Mouse (Mus musculus): ENCODE measurements around the gene Snd1. TPM values are rescaled to one million over a fixed set of nuclear protein-coding genes. Genes with fewer than 3 reads are reported as not detected.
"Not testable (repeated sequence)": the region's sequence is repeated elsewhere in the genome, so short reads cannot be mapped to it uniquely, and the experiment has no call there.

The Snd1 gene
- polyA plus RNA-seq, 1 experiment from 2014 or later: 104 TPM

GRCm38 (mm10) chr6:28517050-28517449, 42.1 kb downstream of the Snd1 start:
- no peak overlapping the region for H3K9ac ChIP-seq (ENCODE audit: low read length)
- H3K4me2 ChIP-seq (ENCODE audit: low read depth, low read length, severe bottlenecking): no peak overlapping the region
- no peaks in the 10 kb centered on the region for H3K4me1 ChIP-seq (replicated peaks; ENCODE audit: control insufficient read depth, insufficient read depth, low read length)
- H3K27me3 ChIP-seq (ENCODE audit: control insufficient read depth, insufficient read depth, low read length): no peaks in the 10 kb centered on the region
- no peaks in the 10 kb centered on the region for H3K36me3 ChIP-seq (ENCODE audit: control insufficient read depth, insufficient read depth, low read length)
- H3K27ac ChIP-seq (ENCODE audit: low read depth, low read length): no peak overlapping the region
- ATAC-seq (replicated peaks; ENCODE audit: low FRiP score): no peak
- no peak for DNase-seq (ENCODE audit: low spot score)
- H3K9me3 ChIP-seq (ENCODE audit: control insufficient read depth, low read length): no peaks in the 10 kb centered on the region
- no peak overlapping the region for H3K4me3 ChIP-seq (ENCODE audit: low read depth, low read length)
- WGBS: 89% methylated on average over 1 of the region's 1 CpGs

GRCm38 (mm10) chr6:28519426-28519825, 44.5 kb downstream of the Snd1 start:
- H3K4me1 ChIP-seq (replicated peaks; ENCODE audit: control insufficient read depth, insufficient read depth, low read length): no peaks in the 10 kb centered on the region
- no peak for DNase-seq (ENCODE audit: low spot score)
- no peak overlapping the region for H3K4me3 ChIP-seq (ENCODE audit: low read depth, low read length)
- no peak overlapping the region for H3K27ac ChIP-seq (ENCODE audit: low read depth, low read length)
- 96% methylated on average over 8 of the region's 8 CpGs for WGBS
- H3K36me3 ChIP-seq (ENCODE audit: control insufficient read depth, insufficient read depth, low read length): no peaks in the 10 kb centered on the region
- H3K27me3 ChIP-seq (ENCODE audit: control insufficient read depth, insufficient read depth, low read length): no peaks in the 10 kb centered on the region
- no peak overlapping the region for H3K9ac ChIP-seq (ENCODE audit: low read length)
- no peaks in the 10 kb centered on the region for H3K9me3 ChIP-seq (ENCODE audit: control insufficient read depth, low read length)
- H3K4me2 ChIP-seq (ENCODE audit: low read depth, low read length, severe bottlenecking): no peak overlapping the region
- no peak for ATAC-seq (replicated peaks; ENCODE audit: low FRiP score)

- H3K9me3 ChIP-seq (ENCODE audit: control insufficient read depth, low read length); H3K27me3 ChIP-seq (ENCODE audit: control insufficient read depth, insufficient read depth, low read length); H3K27ac ChIP-seq (ENCODE audit: low read depth, low read length); H3K9ac ChIP-seq (ENCODE audit: low read length); ATAC-seq (replicated peaks; ENCODE audit: low FRiP score); H3K4me2 ChIP-seq (ENCODE audit: low read depth, low read length, severe bottlenecking); DNase-seq (ENCODE audit: low spot score); H3K4me3 ChIP-seq (ENCODE audit: low read depth, low read length); H3K36me3 ChIP-seq (ENCODE audit: control insufficient read depth, insufficient read depth, low read length); H3K4me1 ChIP-seq (replicated peaks; ENCODE audit: control insufficient read depth, insufficient read depth, low read length): not testable (repeated sequence)
- WGBS: 83% methylated on average over 5 of the region's 5 CpGs
Observed at GRCm38 (mm10) chr6:28520787-28521186, 45.8 kb downstream of the Snd1 start.

GRCm38 (mm10) chr6:28521416-28521815, 46.5 kb downstream of the Snd1 start:
- 86% methylated on average over 1 of the region's 1 CpGs for WGBS
- DNase-seq (ENCODE audit: low spot score): no peak
- no peaks in the 10 kb centered on the region for H3K9me3 ChIP-seq (ENCODE audit: control insufficient read depth, low read length)
- H3K4me3 ChIP-seq (ENCODE audit: low read depth, low read length): no peak overlapping the region
- H3K4me1 ChIP-seq (replicated peaks; ENCODE audit: control insufficient read depth, insufficient read depth, low read length): no peaks in the 10 kb centered on the region
- H3K9ac ChIP-seq (ENCODE audit: low read length): no peak overlapping the region
- no peaks in the 10 kb centered on the region for H3K27me3 ChIP-seq (ENCODE audit: control insufficient read depth, insufficient read depth, low read length)
- H3K36me3 ChIP-seq (ENCODE audit: control insufficient read depth, insufficient read depth, low read length): no peaks in the 10 kb centered on the region; the same call in 1 of the 2 replicates
- ATAC-seq (replicated peaks; ENCODE audit: low FRiP score): no peak
- no peak overlapping the region for H3K4me2 ChIP-seq (ENCODE audit: low read depth, low read length, severe bottlenecking)
- H3K27ac ChIP-seq (ENCODE audit: low read depth, low read length): no peak overlapping the region

- Histone ChIP-seq H3K27me3 (ENCODE audit: control insufficient read depth, insufficient read depth, low read length) (no peaks in the 10 kb centered on the region), H3K9ac (ENCODE audit: low read length) (no peak overlapping the region), H3K4me2 (ENCODE audit: low read depth, low read length, severe bottlenecking) (no peak overlapping the region), H3K9me3 (ENCODE audit: control insufficient read depth, low read length) (no peaks in the 10 kb centered on the region), H3K27ac (ENCODE audit: low read depth, low read length) (no peak overlapping the region), H3K4me1 (replicated peaks; ENCODE audit: control insufficient read depth, insufficient read depth, low read length) (no peaks in the 10 kb centered on the region), H3K4me3 (ENCODE audit: low read depth, low read length) (no peak overlapping the region), H3K36me3 (ENCODE audit: control insufficient read depth, insufficient read depth, low read length) (no peaks in the 10 kb centered on the region; the same call in 1 of the 2 replicates)
- ATAC-seq (replicated peaks; ENCODE audit: low FRiP score): no peak
- DNase-seq (ENCODE audit: low spot score): no peak
- WGBS: 66% methylated on average over 2 of the region's 2 CpGs
Observed at GRCm38 (mm10) chr6:28525589-28525988, 50.6 kb downstream of the Snd1 start.

- no peaks in the 10 kb centered on the region for H3K9me3 ChIP-seq (ENCODE audit: control insufficient read depth, low read length)
- no peak overlapping the region for H3K4me3 ChIP-seq (ENCODE audit: low read depth, low read length)
- DNase-seq (ENCODE audit: low spot score): no peak
- H3K4me2 ChIP-seq (ENCODE audit: low read depth, low read length, severe bottlenecking): no peak overlapping the region
- H3K4me1 ChIP-seq (replicated peaks; ENCODE audit: control insufficient read depth, insufficient read depth, low read length): no peaks in the 10 kb centered on the region
- H3K9ac ChIP-seq (ENCODE audit: low read length): no peak overlapping the region
- no peaks in the 10 kb centered on the region; the same call in 1 of the 2 replicates for H3K36me3 ChIP-seq (ENCODE audit: control insufficient read depth, insufficient read depth, low read length)
- WGBS: 96% methylated on average over 10 of the region's 10 CpGs
- no peaks in the 10 kb centered on the region for H3K27me3 ChIP-seq (ENCODE audit: control insufficient read depth, insufficient read depth, low read length)
- no peak overlapping the region for H3K27ac ChIP-seq (ENCODE audit: low read depth, low read length)
- ATAC-seq (replicated peaks; ENCODE audit: low FRiP score): no peak
Observed at GRCm38 (mm10) chr6:28527459-28527858, 52.5 kb downstream of the Snd1 start.

GRCm38 (mm10) chr6:28528208-28528607, 53.3 kb downstream of the Snd1 start:
- H3K27me3 ChIP-seq (ENCODE audit: control insufficient read depth, insufficient read depth, low read length): no peaks in the 10 kb centered on the region
- no peak overlapping the region for H3K4me2 ChIP-seq (ENCODE audit: low read depth, low read length, severe bottlenecking)
- no peak overlapping the region for H3K4me3 ChIP-seq (ENCODE audit: low read depth, low read length)
- H3K4me1 ChIP-seq (replicated peaks; ENCODE audit: control insufficient read depth, insufficient read depth, low read length): no peaks in the 10 kb centered on the region
- H3K36me3 ChIP-seq (ENCODE audit: control insufficient read depth, insufficient read depth, low read length): no peaks in the 10 kb centered on the region; the same call in 1 of the 2 replicates
- H3K9ac ChIP-seq (ENCODE audit: low read length): no peak overlapping the region
- H3K27ac ChIP-seq (ENCODE audit: low read depth, low read length): no peak overlapping the region
- 91% methylated on average over 6 of the region's 6 CpGs for WGBS
- ATAC-seq (replicated peaks; ENCODE audit: low FRiP score) (no peak), DNase-seq (ENCODE audit: low spot score) (no peak)
- no peaks in the 10 kb centered on the region for H3K9me3 ChIP-seq (ENCODE audit: control insufficient read depth, low read length)

GRCm38 (mm10) chr6:28536464-28536863, 61.5 kb downstream of the Snd1 start:
- no peak overlapping the region for H3K9ac ChIP-seq (ENCODE audit: low read length)
- no peak for DNase-seq (ENCODE audit: low spot score)
- ATAC-seq (replicated peaks; ENCODE audit: low FRiP score): no peak
- 94% methylated on average over 5 of the region's 5 CpGs for WGBS
- no peaks in the 10 kb centered on the region for H3K4me1 ChIP-seq (replicated peaks; ENCODE audit: control insufficient read depth, insufficient read depth, low read length)
- no peaks in the 10 kb centered on the region for H3K9me3 ChIP-seq (ENCODE audit: control insufficient read depth, low read length)
- H3K27ac ChIP-seq (ENCODE audit: low read depth, low read length): no peak overlapping the region
- H3K36me3 ChIP-seq (ENCODE audit: control insufficient read depth, insufficient read depth, low read length): no peaks in the 10 kb centered on the region
- no peaks in the 10 kb centered on the region for H3K27me3 ChIP-seq (ENCODE audit: control insufficient read depth, insufficient read depth, low read length)
- H3K4me2 ChIP-seq (ENCODE audit: low read depth, low read length, severe bottlenecking): no peak overlapping the region
- H3K4me3 ChIP-seq (ENCODE audit: low read depth, low read length): no peak overlapping the region

GRCm38 (mm10) chr6:28537851-28538527, 63.0 kb downstream of the Snd1 start:
- no peak for ATAC-seq (replicated peaks; ENCODE audit: low FRiP score)

More at GRCm38 (mm10) chr6:28537851-28538527, 63.0 kb downstream of the Snd1 start:
- no peak overlapping the region for H3K27ac ChIP-seq (ENCODE audit: low read depth, low read length)
- no peaks in the 10 kb centered on the region for H3K9me3 ChIP-seq (ENCODE audit: control insufficient read depth, low read length)
- no peaks in the 10 kb centered on the region for H3K27me3 ChIP-seq (ENCODE audit: control insufficient read depth, insufficient read depth, low read length)
- WGBS: 79% methylated on average over 10 of the region's 10 CpGs
- H3K4me1 ChIP-seq (replicated peaks; ENCODE audit: control insufficient read depth, insufficient read depth, low read length): no peaks in the 10 kb centered on the region
- no peaks in the 10 kb centered on the region for H3K36me3 ChIP-seq (ENCODE audit: control insufficient read depth, insufficient read depth, low read length)
- no peak overlapping the region for H3K9ac ChIP-seq (ENCODE audit: low read length)
- no peak for DNase-seq (ENCODE audit: low spot score)
- no peak overlapping the region for H3K4me2 ChIP-seq (ENCODE audit: low read depth, low read length, severe bottlenecking)
- no peak overlapping the region for H3K4me3 ChIP-seq (ENCODE audit: low read depth, low read length)

Measured in forebrain, embryonic 11.5 days (tissue).